Mouse (Mus musculus): ENCODE measurements at regions not wholly inside any gene's neighbourhood (a gene's known extent, or its start where the extent isn't known, plus 50 kb on each side); places are given as distances from the start of the nearest gene placed in this dataset.
A peak's percentile ranks its signal among the peaks of the same experiment; 100 is the strongest.
"Not testable (repeated sequence)": the region's sequence is repeated elsewhere in the genome, so short reads cannot be mapped to it uniquely, and the experiment has no call there.

GRCm38 (mm10) chr10:118617291-118618044, 176.6 kb downstream of the Ifng start:
- no peak overlapping the region for H3K4me2 ChIP-seq (replicated peaks)
- H3K9ac ChIP-seq: no peak overlapping the region
- peak; percentile 54; the same call in 1 of the 2 replicates for ATAC-seq (ENCODE audit: low FRiP score, low read depth)
- no peaks in the 10 kb centered on the region for H3K9me3 ChIP-seq
- WGBS: 87% methylated on average over 6 of the region's 6 CpGs
- no peaks in the 10 kb centered on the region for H3K27me3 ChIP-seq
- no peaks in the 10 kb centered on the region for H3K4me1 ChIP-seq
- no peak overlapping the region for H3K4me3 ChIP-seq
- no peak overlapping the region for H3K27ac ChIP-seq
- no peaks in the 10 kb centered on the region for H3K36me3 ChIP-seq

- not testable (repeated sequence) for H3K27me3 ChIP-seq; ATAC-seq (ENCODE audit: low FRiP score, low read depth)
- WGBS: 84% methylated on average over 4 of the region's 4 CpGs
Observed at GRCm38 (mm10) chr10:118618251-118618650, 177.4 kb downstream of the Ifng start.

GRCm38 (mm10) chr10:118618766-118619600, 178.1 kb downstream of the Ifng start:
- Histone ChIP-seq H3K27me3 (no peaks in the 10 kb centered on the region), H3K9ac (no peak overlapping the region), H3K4me1 (no peaks in the 10 kb centered on the region), H3K36me3 (no peaks in the 10 kb centered on the region), H3K9me3 (no peaks in the 10 kb centered on the region), H3K4me2 (replicated peaks) (no peak overlapping the region), H3K4me3 (no peak overlapping the region), H3K27ac (no peak overlapping the region)
- WGBS: 88% methylated on average over 10 of the region's 10 CpGs
- ATAC-seq (ENCODE audit: low FRiP score, low read depth): no peak

More at GRCm38 (mm10) chr10:118618251-118618650, 177.4 kb downstream of the Ifng start:
- H3K4me3 ChIP-seq; H3K36me3 ChIP-seq; H3K27ac ChIP-seq; H3K4me2 ChIP-seq (replicated peaks); H3K9me3 ChIP-seq; H3K4me1 ChIP-seq; H3K9ac ChIP-seq: not testable (repeated sequence)

GRCm38 (mm10) chr10:118619601-118620000, 178.8 kb downstream of the Ifng start:
- Histone ChIP-seq H3K9me3 (no peaks in the 10 kb centered on the region), H3K4me1 (no peaks in the 10 kb centered on the region), H3K9ac (no peak overlapping the region), H3K27me3 (no peaks in the 10 kb centered on the region), H3K4me3 (no peak overlapping the region), H3K27ac (no peak overlapping the region), H3K36me3 (no peaks in the 10 kb centered on the region), H3K4me2 (replicated peaks) (no peak overlapping the region)
- no peak for ATAC-seq (ENCODE audit: low FRiP score, low read depth)
- 89% methylated on average over 1 of the region's 1 CpGs for WGBS

- H3K4me1 ChIP-seq: no peaks in the 10 kb centered on the region
- no peak overlapping the region for H3K27ac ChIP-seq
- H3K9ac ChIP-seq: no peak overlapping the region
- H3K27me3 ChIP-seq: no peaks in the 10 kb centered on the region
- no peaks in the 10 kb centered on the region for H3K36me3 ChIP-seq
- H3K9me3 ChIP-seq: no peaks in the 10 kb centered on the region
- no peak overlapping the region for H3K4me3 ChIP-seq
- no peak overlapping the region for H3K4me2 ChIP-seq (replicated peaks)
- ATAC-seq (ENCODE audit: low FRiP score, low read depth): no peak
Observed at GRCm38 (mm10) chr10:118620611-118621010, 179.8 kb downstream of the Ifng start.

- no peaks in the 10 kb centered on the region for H3K36me3 ChIP-seq
- H3K9ac ChIP-seq: no peak overlapping the region
- no peak overlapping the region for H3K4me3 ChIP-seq
- no peak overlapping the region for H3K4me2 ChIP-seq (replicated peaks)
- WGBS: 78% methylated on average over 4 of the region's 4 CpGs
- no peak for ATAC-seq (ENCODE audit: low FRiP score, low read depth)
- H3K9me3 ChIP-seq: no peaks in the 10 kb centered on the region
- no peak overlapping the region for H3K27ac ChIP-seq
- no peaks in the 10 kb centered on the region for H3K27me3 ChIP-seq
- H3K4me1 ChIP-seq: no peaks in the 10 kb centered on the region
Observed at GRCm38 (mm10) chr10:118621546-118621945, 180.7 kb downstream of the Ifng start.

- Histone ChIP-seq H3K4me2 (replicated peaks) (no peak overlapping the region), H3K4me3 (no peak overlapping the region), H3K4me1 (no peaks in the 10 kb centered on the region), H3K9ac (no peak overlapping the region), H3K36me3 (no peaks in the 10 kb centered on the region), H3K27me3 (no peaks in the 10 kb centered on the region), H3K9me3 (no peaks in the 10 kb centered on the region), H3K27ac (no peak overlapping the region)
- ATAC-seq (ENCODE audit: low FRiP score, low read depth): no peak
- 84% methylated on average over 6 of the region's 6 CpGs for WGBS
Observed at GRCm38 (mm10) chr10:118622131-118622530, 181.3 kb downstream of the Ifng start.

- H3K4me3 ChIP-seq: no peak overlapping the region
- no peaks in the 10 kb centered on the region for H3K36me3 ChIP-seq
- no peak for ATAC-seq (ENCODE audit: low FRiP score, low read depth)
- H3K27ac ChIP-seq: no peak overlapping the region
- no peaks in the 10 kb centered on the region for H3K4me1 ChIP-seq
- WGBS: 83% methylated on average over 2 of the region's 2 CpGs
- H3K9me3 ChIP-seq: no peaks in the 10 kb centered on the region
- H3K27me3 ChIP-seq: no peaks in the 10 kb centered on the region
- no peak overlapping the region for H3K9ac ChIP-seq
- no peak overlapping the region for H3K4me2 ChIP-seq (replicated peaks)
Observed at GRCm38 (mm10) chr10:118622916-118623315, 182.1 kb downstream of the Ifng start.

GRCm38 (mm10) chr10:118624368-118624767, 183.5 kb downstream of the Ifng start:
- 85% methylated on average over 7 of the region's 7 CpGs for WGBS
- Histone ChIP-seq H3K4me2 (replicated peaks) (no peak overlapping the region), H3K4me3 (no peak overlapping the region), H3K4me1 (no peaks in the 10 kb centered on the region), H3K9ac (no peak overlapping the region), H3K27me3 (no peaks in the 10 kb centered on the region), H3K9me3 (no peaks in the 10 kb centered on the region), H3K27ac (no peak overlapping the region), H3K36me3 (no peaks in the 10 kb centered on the region)
- ATAC-seq (ENCODE audit: low FRiP score, low read depth): no peak

- Histone ChIP-seq H3K27ac (no peak overlapping the region), H3K9ac (no peak overlapping the region), H3K4me2 (replicated peaks) (no peak overlapping the region), H3K9me3 (no peaks in the 10 kb centered on the region), H3K36me3 (no peaks in the 10 kb centered on the region), H3K4me3 (no peak overlapping the region), H3K27me3 (no peaks in the 10 kb centered on the region), H3K4me1 (peaks cover 6% of the 10 kb centered on the region)
- no peak for ATAC-seq (ENCODE audit: low FRiP score, low read depth)
- WGBS: 88% methylated on average over 6 of the region's 6 CpGs
Observed at GRCm38 (mm10) chr10:118628000-118628399, 187.2 kb downstream of the Ifng start.

- ATAC-seq (ENCODE audit: low FRiP score, low read depth): no peak
- Histone ChIP-seq H3K9me3 (no peaks in the 10 kb centered on the region), H3K4me1 (peaks cover 6% of the 10 kb centered on the region), H3K27me3 (no peaks in the 10 kb centered on the region), H3K4me3 (no peak overlapping the region), H3K36me3 (no peaks in the 10 kb centered on the region), H3K9ac (no peak overlapping the region), H3K4me2 (replicated peaks) (no peak overlapping the region), H3K27ac (no peak overlapping the region)
- 88% methylated on average over 22 of the region's 22 CpGs for WGBS
Observed at GRCm38 (mm10) chr10:118629360-118630040, 188.7 kb downstream of the Ifng start.

GRCm38 (mm10) chr10:118631786-118632185, 190.9 kb downstream of the Ifng start:
- no peaks in the 10 kb centered on the region for H3K9me3 ChIP-seq
- H3K36me3 ChIP-seq: no peaks in the 10 kb centered on the region
- H3K27me3 ChIP-seq: no peaks in the 10 kb centered on the region
- no peak for ATAC-seq (ENCODE audit: low FRiP score, low read depth)
- WGBS: 85% methylated on average over 1 of the region's 1 CpGs
- no peak overlapping the region for H3K27ac ChIP-seq
- H3K4me3 ChIP-seq: no peak overlapping the region
- H3K4me1 ChIP-seq: peaks cover 6% of the 10 kb centered on the region
- no peak overlapping the region for H3K9ac ChIP-seq
- H3K4me2 ChIP-seq (replicated peaks): no peak overlapping the region

Measured in limb, embryonic 13.5 days (tissue).